Mouse (Mus musculus) left cerebral cortex, postnatal 14 days (tissue): ENCODE measurements around the gene Fam3b. TPM values are rescaled to one million over a fixed set of nuclear protein-coding genes. Genes with fewer than 3 reads are reported as not detected.

ENCODE experiments used
- DNase-seq, 2 experiments: peaks; one replicate each; pipeline ENCODE4 v3.0.0; 2021 to 2022; ENCODE audit warnings: low spot score in 2 of 2, mixed read lengths in 1 of 2
- intact Hi-C: fragments of 180-260 bp; cut with DNase I; formaldehyde crosslinking; loops from one replicate; pipeline ENCODE4 v1.15.1; 2025
- total RNA-seq, 2 experiments: library from RNA; stranded (reverse); gene quantifications; 2 replicates each; pipeline ENCODE4 v1.2.3; 2021

The Fam3b gene
- total RNA-seq, 2 experiments from 2014 or later: not detected

GRCm38 (mm10) chr16:97437448-97438056 lies 77.1 kb downstream of the Fam3b start:
- DNase-seq: no peak
- intact Hi-C loops: no loop called here

DNA sequence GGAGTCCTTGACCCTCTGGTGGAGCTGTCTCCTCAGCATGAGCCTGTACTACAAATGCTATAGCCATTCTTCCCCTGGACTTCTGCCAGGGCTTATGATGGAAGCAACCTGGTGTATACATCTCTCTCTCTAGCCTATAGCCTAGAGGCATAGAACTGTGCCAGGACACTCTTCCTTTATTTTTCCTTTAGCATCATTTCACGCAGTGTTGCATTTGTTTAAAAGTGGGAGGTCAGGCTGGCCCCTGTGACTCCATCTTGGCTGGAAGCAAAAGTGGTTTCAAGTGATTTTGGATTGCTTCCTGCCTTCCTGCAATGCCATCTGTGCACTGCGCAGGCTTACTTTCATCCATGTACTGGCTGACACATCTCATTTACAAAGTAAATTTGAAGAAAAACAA lies 80.4 kb downstream of the Fam3b start:
- intact Hi-C loops: no loop called here
- no peak for DNase-seq

- DNase-seq: peak; percentile 51 to 80
- intact Hi-C loops: no loop called here
These were observed 83.3 kb downstream of the Fam3b start for GRCm38 (mm10) chr16:97431328-97431727.

GRCm38 (mm10) chr16:97430091-97430490 lies 84.5 kb downstream of the Fam3b start:
- intact Hi-C loops: no loop called here
- peak; percentile 26 to 77 for DNase-seq

GRCm38 (mm10) chr16:97428026-97428425 lies 86.6 kb downstream of the Fam3b start:
- intact Hi-C loops: no loop called here
- no peak for DNase-seq

DNA sequence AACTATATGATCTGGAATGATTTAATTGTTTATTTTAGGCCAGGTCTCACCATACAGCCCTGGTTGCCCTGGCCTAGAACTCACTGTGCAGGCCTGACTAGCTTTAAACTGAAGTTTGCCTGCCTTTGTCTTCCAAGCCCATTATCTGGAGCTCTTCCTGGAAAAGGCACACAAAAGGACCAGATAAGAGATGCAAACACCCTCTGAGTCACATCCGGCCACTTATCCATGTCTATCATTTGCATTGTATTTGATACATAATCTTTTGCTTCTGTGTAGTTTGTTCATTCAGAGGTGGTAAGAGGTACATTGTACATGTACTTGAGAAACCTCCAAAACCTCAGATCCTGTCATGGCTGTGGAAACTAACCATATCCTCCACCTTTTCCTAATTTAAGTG lies 91.0 kb downstream of the Fam3b start:
- intact Hi-C loops: no loop called here
- no peak for DNase-seq

- no peak for DNase-seq
- intact Hi-C loops: no loop called here
These were observed 92.9 kb downstream of the Fam3b start for GRCm38 (mm10) chr16:97421671-97422070.

Other genes with a start within 250 kb of the Fam3b start
- 10 to 100 TPM in 1 of 2 experiments, 1 to 10 TPM in 1; 8.3 to 10.6 TPM for gene Bace2, start 158.1 kb downstream of the Fam3b start, total RNA-seq
- 1 to 10 TPM; 2.0 to 2.9 TPM for gene Mx1, start 51.9 kb downstream of the Fam3b start, total RNA-seq
- gene Tmprss2, start 96.4 kb upstream of the Fam3b start, total RNA-seq: not detected
- gene Ripk4, start 249.0 kb upstream of the Fam3b start, total RNA-seq: under 1 TPM in 1 of 2 experiments, not detected in 1; 0.22 TPM